Mouse (Mus musculus): ENCODE results near the gene Arhgap29.
A peak's percentile ranks its signal among the peaks of the same experiment; 100 is the strongest.

Arhgap29 gene

DNA sequence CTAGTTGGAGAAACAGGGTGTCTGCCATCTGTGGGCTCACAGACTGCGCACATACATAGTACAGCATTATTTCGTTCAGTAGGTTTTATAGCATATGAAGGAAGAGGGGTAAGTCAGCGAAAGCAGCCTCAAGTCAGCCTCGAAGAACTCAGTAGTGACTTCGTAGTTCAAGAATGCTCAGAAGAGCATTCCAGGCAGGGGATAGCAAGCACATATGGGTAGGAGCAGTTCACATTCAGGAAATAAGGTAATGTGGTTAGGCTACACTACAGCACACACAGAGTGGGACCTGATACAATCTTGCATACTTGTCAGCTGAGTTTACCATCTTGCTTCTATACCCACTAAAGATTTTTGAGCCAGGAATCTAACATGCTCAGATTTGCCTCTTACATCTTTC is 58.0 kb downstream of the Arhgap29 start:
- DNase-seq (ENCODE audit: low spot score in 2 of 2): no peak

GRCm38 (mm10) chr3:122012464-122012863 is 60.1 kb downstream of the Arhgap29 start:
- no peak for DNase-seq (ENCODE audit: low spot score in 2 of 2)

- no peak for DNase-seq (ENCODE audit: low spot score in 2 of 2)
Observed at GRCm38 (mm10) chr3:122018421-122018820, 66.1 kb downstream of the Arhgap29 start.

DNA sequence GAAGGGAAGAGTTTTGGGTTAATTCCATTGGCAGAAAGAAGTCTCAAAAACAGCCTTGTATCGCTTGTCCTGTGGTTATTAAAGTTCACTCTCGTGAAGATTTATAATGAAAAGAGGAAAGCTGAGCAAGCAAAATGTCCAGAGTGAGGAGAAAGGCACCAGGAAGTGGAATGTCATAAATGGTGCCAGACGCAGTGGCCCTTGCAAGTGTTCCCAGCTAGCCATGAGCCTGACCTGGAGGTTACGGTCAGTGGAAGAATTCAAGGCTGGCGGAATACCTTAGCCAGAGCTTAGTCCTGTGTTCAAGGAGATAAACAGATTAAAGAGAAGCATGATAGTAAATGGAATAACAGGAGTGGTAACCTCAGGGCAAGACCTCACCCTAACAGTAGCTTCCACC is 66.8 kb downstream of the Arhgap29 start:
- no peak for DNase-seq (ENCODE audit: low spot score in 2 of 2)

GRCm38 (mm10) chr3:122021029-122021652 is 68.8 kb downstream of the Arhgap29 start:
- no peak for DNase-seq (ENCODE audit: low spot score in 2 of 2)

- DNase-seq (ENCODE audit: low spot score in 2 of 2): no peak
Observed at GRCm38 (mm10) chr3:122022355-122022754, 70.0 kb downstream of the Arhgap29 start.

- DNase-seq (ENCODE audit: low spot score in 2 of 2): no peak
Observed at GRCm38 (mm10) chr3:122026676-122027075, 74.3 kb downstream of the Arhgap29 start.

DNA sequence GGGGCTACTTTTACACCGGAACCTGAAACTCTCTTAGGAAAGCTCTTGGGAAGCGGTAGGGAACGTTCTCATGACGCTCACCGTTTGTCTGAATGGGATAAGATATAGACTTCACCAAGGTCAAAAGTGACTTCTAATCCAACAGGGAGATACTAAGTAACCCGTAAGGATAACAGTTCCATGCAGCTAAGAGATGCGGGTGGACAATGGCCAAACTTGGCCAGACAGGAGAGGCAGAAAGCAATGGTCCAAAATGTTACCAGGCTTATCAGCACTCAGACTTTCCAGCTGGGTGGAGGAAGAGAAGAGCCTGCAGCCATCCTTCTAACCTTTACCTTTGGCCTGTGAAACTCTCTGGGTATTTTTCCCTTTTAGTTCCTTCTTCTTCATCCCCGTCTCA is 75.4 kb downstream of the Arhgap29 start:
- DNase-seq (ENCODE audit: low spot score in 2 of 2): no peak

DNA sequence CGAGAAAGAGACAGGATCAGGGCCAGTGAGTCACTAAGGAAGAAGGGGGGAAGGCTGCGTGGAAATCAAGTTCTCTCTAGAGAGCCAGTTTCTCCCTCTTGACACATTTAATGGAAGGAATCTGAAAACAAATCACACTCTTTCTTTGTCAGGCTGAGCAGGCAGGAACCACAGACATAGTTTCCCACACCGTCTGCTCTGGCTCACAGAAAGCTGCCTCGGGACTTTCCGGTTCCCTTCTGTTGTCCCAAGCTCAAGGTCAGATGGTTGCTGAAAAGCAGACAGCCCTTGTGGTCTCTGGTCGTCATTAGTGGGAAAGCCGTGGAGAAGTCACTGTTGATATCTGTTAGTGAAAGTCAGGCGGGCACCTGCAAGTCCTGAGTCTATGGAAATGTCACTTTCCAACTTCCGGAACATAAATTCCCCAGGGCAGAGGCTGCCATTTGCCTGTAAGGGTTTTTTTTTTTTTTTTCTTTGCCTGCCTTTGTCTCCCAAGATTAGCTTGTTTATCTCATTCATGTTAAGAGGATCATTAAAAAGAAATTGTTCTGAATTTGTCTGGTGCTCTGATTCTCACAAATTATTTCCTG is 81.0 kb downstream of the Arhgap29 start:
- DNase-seq (ENCODE audit: low spot score in 2 of 2): no peak

DNA sequence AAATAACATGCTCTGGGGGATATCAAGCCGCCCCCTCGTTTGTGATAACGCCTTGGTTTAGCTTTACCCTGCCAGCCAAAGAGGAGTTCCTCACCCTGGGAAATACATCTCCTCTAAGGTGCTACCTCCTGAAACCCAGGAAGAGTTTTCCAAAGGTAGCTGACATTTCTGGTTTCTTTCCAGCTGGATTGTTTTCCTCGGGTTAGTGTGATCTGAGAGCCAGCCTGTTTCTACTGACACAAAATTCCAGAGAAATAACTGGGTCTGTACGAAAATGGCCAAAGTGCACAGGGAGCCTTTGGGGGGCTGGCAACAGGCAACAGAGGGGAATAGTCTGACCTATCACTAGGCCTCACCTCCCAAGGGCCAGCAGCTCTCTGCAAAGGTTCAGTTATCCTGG is 81.9 kb downstream of the Arhgap29 start:
- no peak for DNase-seq (ENCODE audit: low spot score in 2 of 2)

DNA sequence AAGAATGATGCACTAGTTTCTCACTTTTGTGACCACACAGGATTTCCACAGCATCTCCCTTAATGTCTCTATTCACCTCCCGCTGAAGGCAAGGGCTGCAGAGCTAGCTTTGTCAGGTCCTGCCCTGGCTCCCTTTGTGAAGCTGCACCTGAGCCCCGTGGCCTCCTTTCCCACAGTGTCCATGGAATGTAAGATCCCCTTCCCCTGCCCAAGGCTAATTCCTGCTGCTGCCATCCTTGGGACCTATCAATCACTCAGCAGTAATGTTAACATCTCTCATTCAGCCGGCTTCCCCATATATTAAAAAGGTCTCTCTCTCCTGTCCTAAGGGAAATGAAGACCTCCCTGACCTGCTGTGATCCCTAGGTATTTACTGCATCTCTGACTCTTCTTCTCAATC is 82.8 kb downstream of the Arhgap29 start:
- no peak for DNase-seq (ENCODE audit: low spot score in 2 of 2)

DNA sequence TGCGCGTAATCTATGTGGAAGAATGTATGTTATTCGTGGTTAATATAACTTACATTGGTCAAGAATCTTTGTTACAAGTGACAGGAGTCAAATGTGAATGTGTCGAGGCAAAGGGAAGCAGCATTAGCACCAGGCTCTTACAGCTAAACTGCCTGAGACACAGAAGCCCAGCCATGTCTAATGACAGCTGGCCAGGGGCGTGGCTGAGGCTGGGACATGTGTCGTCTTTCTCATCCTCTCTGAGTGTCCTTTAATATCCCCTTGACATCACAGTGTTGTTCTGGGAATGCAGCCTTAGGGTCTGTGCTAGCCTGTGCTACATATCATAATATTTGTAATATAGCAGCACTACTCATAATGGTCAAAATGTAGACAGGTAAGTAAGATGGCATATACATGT is 88.2 kb downstream of the Arhgap29 start:
- DNase-seq (ENCODE audit: low spot score in 2 of 2): no peak

DNA sequence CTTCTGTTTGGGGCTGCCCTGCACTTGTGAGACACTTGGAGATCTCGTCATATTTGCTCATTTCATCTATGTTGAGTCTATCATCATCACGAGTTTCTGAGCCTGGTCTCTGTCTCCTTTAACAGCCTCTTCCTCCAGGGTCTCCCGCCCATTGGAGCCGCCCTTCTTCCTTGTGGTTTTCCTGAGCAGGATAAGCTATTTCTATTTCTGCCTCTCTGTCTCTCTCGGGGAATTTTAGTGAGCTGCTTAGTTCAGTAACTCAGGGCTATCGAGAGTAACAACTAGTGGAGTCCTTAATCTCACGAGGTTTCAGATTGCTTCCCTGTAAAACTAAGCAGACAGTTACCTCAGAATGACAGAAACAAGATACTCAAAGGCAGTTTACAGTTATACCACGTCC is 90.8 kb downstream of the Arhgap29 start:
- DNase-seq (ENCODE audit: low spot score in 2 of 2): no peak

- no peak for DNase-seq (ENCODE audit: low spot score in 2 of 2)
Observed at GRCm38 (mm10) chr3:122043799-122044547, 91.6 kb downstream of the Arhgap29 start, which contains the start of gene Abca4. Abca4 (plus strand) TSS chr3:122044443.

DNA sequence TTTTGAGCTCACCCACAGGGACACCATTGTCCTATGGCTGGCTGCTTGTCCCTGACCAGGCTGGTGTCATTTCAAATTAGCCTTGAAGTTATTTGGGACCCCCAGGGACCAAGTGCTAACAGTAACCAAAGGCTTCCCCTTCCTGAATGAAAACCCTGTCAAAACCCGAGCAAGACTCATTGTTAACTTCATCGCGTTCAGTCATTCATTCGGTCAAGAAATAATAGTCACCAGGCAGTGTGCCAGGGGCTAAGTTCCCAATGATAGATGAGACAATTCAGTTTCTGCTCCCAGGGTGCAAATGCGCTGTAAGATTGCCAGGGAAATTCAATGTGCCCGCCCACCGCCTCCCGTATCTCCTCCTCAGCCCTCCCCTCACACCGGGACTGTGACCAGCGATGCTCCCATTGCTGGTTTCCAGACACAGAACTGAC is 93.9 kb downstream of the Arhgap29 start:
- DNase-seq (ENCODE audit: low spot score in 2 of 2): no peak

DNA sequence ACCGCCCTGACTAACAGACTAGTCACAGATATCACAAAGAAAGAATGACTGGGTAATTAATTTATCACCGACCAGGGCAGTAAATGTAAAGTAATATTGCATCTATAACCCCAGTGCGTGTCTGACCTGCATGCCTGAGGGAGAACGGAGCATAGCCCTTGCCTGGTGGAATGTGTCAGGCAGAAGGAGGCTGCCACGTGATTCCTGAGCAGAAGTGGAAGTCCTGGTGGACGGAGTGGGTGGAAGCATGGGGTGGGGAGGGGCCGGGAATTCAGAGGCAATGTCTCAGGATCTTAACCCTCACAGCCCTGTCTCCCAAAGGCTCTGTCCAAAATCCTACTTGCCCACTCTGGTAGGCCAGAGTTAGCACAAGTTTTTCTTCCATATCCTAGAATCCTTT is 95.1 kb downstream of the Arhgap29 start:
- DNase-seq (ENCODE audit: low spot score in 2 of 2): no peak

DNA sequence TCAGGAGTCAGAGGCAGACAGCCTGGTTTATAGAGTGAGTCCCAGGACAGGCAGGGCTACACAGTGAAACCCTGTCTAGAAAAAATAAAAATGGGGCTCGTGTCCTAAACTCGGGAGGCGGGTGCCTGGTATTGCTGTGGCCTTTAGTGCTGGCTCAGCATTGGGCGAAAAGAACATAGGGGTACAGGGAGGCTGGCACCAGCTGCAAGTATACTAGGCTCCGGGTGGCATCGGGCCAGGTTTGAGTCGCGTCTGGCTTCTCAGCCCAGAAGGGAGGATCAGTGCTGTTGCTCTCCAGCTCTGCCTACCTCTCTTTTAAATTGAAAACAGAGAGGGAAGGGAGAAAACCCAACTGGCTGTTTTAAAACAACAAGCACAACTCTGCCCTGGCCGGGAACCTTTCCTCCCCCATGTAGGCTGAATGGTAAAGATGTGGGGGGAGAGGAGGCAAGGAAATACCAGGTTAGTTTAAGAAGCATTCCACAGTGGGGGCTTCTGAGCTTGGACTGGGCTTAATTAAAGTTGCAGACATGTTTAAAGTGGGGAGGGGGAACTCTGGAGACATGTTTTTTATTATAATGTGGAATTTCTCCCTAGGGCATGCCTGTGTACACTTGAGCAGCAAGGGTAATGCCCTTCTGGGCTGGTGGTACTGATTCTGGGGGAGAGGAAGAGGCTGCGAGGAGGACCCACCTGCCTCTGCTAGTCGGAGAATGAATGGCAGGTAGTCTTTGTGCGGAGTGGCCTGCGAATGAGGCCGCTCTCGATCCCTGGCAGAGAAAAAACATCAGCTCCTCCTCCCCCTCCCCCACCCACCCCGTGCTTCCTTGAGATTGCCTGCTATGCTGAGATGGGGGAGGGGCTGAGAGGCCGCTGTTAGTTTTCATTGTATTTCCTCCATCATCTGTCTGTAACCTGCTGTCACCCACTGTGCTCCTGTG is 95.8 kb downstream of the Arhgap29 start:
- peak; percentile 48 to 52 for DNase-seq (ENCODE audit: low spot score in 2 of 2)

DNA sequence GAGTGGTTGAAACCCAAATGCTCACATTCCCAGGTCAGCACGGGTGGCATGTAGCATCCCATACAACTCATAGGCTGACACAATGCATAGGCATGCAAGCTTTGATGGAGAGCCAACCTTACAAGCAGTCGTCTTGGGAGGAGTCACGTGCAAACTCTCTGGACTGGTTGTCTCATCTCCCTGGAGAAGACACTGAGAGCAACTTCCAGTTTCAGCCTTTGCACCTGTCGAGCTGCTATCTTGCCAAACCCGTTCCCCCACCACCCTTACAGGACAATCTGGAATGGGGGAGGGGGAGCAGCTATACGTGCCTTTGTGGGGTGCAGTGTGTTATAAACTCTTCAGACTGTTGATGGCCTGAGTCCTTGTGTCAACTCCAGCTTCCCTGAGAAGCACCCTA is 96.8 kb downstream of the Arhgap29 start:
- DNase-seq (ENCODE audit: low spot score in 2 of 2): no peak

DNA sequence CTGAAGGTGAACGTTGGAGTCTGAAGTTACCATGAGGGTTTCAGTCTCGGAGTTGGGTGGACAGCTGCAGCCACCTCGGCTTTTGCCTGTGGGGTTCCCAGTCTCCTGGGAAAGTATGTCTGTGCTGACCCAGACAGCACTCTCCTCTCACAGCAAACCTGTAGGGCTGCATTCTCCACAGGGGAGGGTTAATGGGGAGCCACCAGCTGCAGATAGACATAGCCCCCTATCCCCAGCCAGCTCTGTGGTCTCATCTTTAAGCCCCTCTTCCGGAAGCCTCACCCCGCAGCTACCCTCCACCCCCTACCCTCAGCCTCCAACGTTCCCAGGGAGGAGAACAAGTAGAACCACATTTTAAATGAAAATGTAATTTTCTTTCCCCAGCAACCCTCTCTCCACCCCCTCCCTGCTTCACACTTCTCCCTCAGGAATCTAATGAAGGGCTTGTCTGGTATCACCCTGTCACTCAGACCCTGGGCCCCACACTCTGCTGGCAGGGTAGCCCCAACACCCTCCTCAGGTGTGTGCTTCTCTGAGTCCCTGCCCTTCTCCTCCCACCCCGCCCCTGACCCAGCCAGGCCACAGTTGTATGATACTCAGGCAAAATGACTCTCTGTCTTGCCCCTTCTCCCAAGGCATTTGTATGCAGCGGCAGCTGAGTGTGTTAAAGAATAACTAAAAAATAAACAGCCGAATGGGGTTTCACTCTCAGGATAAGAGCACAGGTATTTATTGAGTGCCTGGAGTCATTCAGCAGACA is 106.3 kb downstream of the Arhgap29 start:
- no peak for DNase-seq (ENCODE audit: low spot score in 2 of 2)

- no peak for DNase-seq (ENCODE audit: low spot score in 2 of 2)
Observed at GRCm38 (mm10) chr3:122062586-122062985, 110.2 kb downstream of the Arhgap29 start.

Data from frontal cortex, postnatal 25 days (tissue).